Mouse (Mus musculus): ENCODE measurements around the gene Cd68. TPM values are rescaled to one million over a fixed set of nuclear protein-coding genes. Genes with fewer than 3 reads are reported as not detected.
"Not testable (repeated sequence)": the region's sequence is repeated elsewhere in the genome, so short reads cannot be mapped to it uniquely, and the experiment has no call there.

The Cd68 gene
- polyA plus RNA-seq, 1 experiment: 12.1 TPM

- H3K4me3 ChIP-seq (ENCODE audit: insufficient read depth, low read depth, low read length); H3K4me1 ChIP-seq (ENCODE audit: control insufficient read depth, insufficient read depth, insufficient read length, low read length); H3K27ac ChIP-seq (replicated peaks; ENCODE audit: low read depth, low read length): not testable (repeated sequence)
Observed at GRCm38 (mm10) chr11:69703381-69703780, 37.4 kb upstream of the Cd68 start.

GRCm38 (mm10) chr11:69702886-69703285, 36.9 kb upstream of the Cd68 start:
- not testable (repeated sequence) for H3K4me3 ChIP-seq (ENCODE audit: insufficient read depth, low read depth, low read length); H3K4me1 ChIP-seq (ENCODE audit: control insufficient read depth, insufficient read depth, insufficient read length, low read length); H3K27ac ChIP-seq (replicated peaks; ENCODE audit: low read depth, low read length)

- H3K27ac ChIP-seq (replicated peaks; ENCODE audit: low read depth, low read length): no peak overlapping the region
Observed at GRCm38 (mm10) chr11:69699595-69699994, 33.6 kb upstream of the Cd68 start.

GRCm38 (mm10) chr11:69698574-69698973, 32.6 kb upstream of the Cd68 start:
- Histone ChIP-seq H3K27ac (replicated peaks; ENCODE audit: low read depth, low read length) (no peak overlapping the region), H3K4me3 (ENCODE audit: insufficient read depth, low read depth, low read length) (no peak overlapping the region), H3K4me1 (ENCODE audit: control insufficient read depth, insufficient read depth, insufficient read length, low read length) (no peaks in the 10 kb centered on the region)

More at GRCm38 (mm10) chr11:69699595-69699994, 33.6 kb upstream of the Cd68 start:
- Histone ChIP-seq H3K4me1 (ENCODE audit: control insufficient read depth, insufficient read depth, insufficient read length, low read length) (no peaks in the 10 kb centered on the region), H3K4me3 (ENCODE audit: insufficient read depth, low read depth, low read length) (no peak overlapping the region)

GRCm38 (mm10) chr11:69697396-69697795, 31.4 kb upstream of the Cd68 start:
- H3K27ac ChIP-seq (replicated peaks; ENCODE audit: low read depth, low read length): no peak overlapping the region
- no peak overlapping the region for H3K4me3 ChIP-seq (ENCODE audit: insufficient read depth, low read depth, low read length)
- H3K4me1 ChIP-seq (ENCODE audit: control insufficient read depth, insufficient read depth, insufficient read length, low read length): 0 out of 2 replicates have a peak, but pooled peaks cover 3% of the 10 kb centered on the region

- Histone ChIP-seq H3K27ac (replicated peaks; ENCODE audit: low read depth, low read length) (peak within 1 kb of the TSS; percentile 81), H3K4me3 (ENCODE audit: insufficient read depth, low read depth, low read length) (peak within 1 kb of the TSS; percentile 78), H3K4me1 (ENCODE audit: control insufficient read depth, insufficient read depth, insufficient read length, low read length) (0 out of 2 replicates have a peak, but pooled peaks cover 3% of the 10 kb centered on the region)
Observed at GRCm38 (mm10) chr11:69695361-69696181, 29.6 kb upstream of the Cd68 start, which contains the start of the genes Tnfsf12 and Tnfsfm13. Gene Tnfsf12, minus strand, starts transcription at chr11:69695849. Gene Tnfsfm13, minus strand, starts transcription at chr11:69696098.

- Histone ChIP-seq H3K4me1 (ENCODE audit: control insufficient read depth, insufficient read depth, insufficient read length, low read length) (0 out of 2 replicates have a peak, but pooled peaks cover 3% of the 10 kb centered on the region), H3K4me3 (ENCODE audit: insufficient read depth, low read depth, low read length) (peak overlapping the region; percentile 78), H3K27ac (replicated peaks; ENCODE audit: low read depth, low read length) (peak overlapping the region; percentile 81)
Observed at GRCm38 (mm10) chr11:69695046-69695360, 29.1 kb upstream of the Cd68 start.

GRCm38 (mm10) chr11:69693421-69693965, 27.5 kb upstream of the Cd68 start:
- Histone ChIP-seq H3K4me3 (ENCODE audit: insufficient read depth, low read depth, low read length) (no peak overlapping the region), H3K27ac (replicated peaks; ENCODE audit: low read depth, low read length) (peak overlapping the region; percentile 13), H3K4me1 (ENCODE audit: control insufficient read depth, insufficient read depth, insufficient read length, low read length) (0 out of 2 replicates have a peak, but pooled peaks cover 3% of the 10 kb centered on the region)

GRCm38 (mm10) chr11:69692863-69693262, 26.9 kb upstream of the Cd68 start:
- H3K27ac ChIP-seq (replicated peaks; ENCODE audit: low read depth, low read length): peak overlapping the region; percentile 41; the same call in 1 of the 2 replicates

GRCm38 (mm10) chr11:69692196-69692811, 26.4 kb upstream of the Cd68 start:
- H3K4me3 ChIP-seq (ENCODE audit: insufficient read depth, low read depth, low read length): no peak overlapping the region
- 0 out of 2 replicates have a peak, but pooled peaks cover 3% of the 10 kb centered on the region for H3K4me1 ChIP-seq (ENCODE audit: control insufficient read depth, insufficient read depth, insufficient read length, low read length)
- peak overlapping the region; percentile 41 for H3K27ac ChIP-seq (replicated peaks; ENCODE audit: low read depth, low read length)

More at GRCm38 (mm10) chr11:69692863-69693262, 26.9 kb upstream of the Cd68 start:
- 0 out of 2 replicates have a peak, but pooled peaks cover 3% of the 10 kb centered on the region for H3K4me1 ChIP-seq (ENCODE audit: control insufficient read depth, insufficient read depth, insufficient read length, low read length)
- no peak overlapping the region for H3K4me3 ChIP-seq (ENCODE audit: insufficient read depth, low read depth, low read length)

- H3K4me3 ChIP-seq (ENCODE audit: insufficient read depth, low read depth, low read length): no peak overlapping the region
- peak overlapping the region; percentile 67 for H3K27ac ChIP-seq (replicated peaks; ENCODE audit: low read depth, low read length)
- H3K4me1 ChIP-seq (ENCODE audit: control insufficient read depth, insufficient read depth, insufficient read length, low read length): peaks cover 9% of the 10 kb centered on the region
Observed at GRCm38 (mm10) chr11:69689891-69690290, 23.9 kb upstream of the Cd68 start.

- Histone ChIP-seq H3K4me3 (ENCODE audit: insufficient read depth, low read depth, low read length) (no peak overlapping the region), H3K4me1 (ENCODE audit: control insufficient read depth, insufficient read depth, insufficient read length, low read length) (peaks cover 8% of the 10 kb centered on the region), H3K27ac (replicated peaks; ENCODE audit: low read depth, low read length) (no peak overlapping the region; the same call in 1 of the 2 replicates)
Observed at GRCm38 (mm10) chr11:69687061-69687460, 21.1 kb upstream of the Cd68 start.

- peak overlapping the region; percentile 94 for H3K27ac ChIP-seq (replicated peaks; ENCODE audit: low read depth, low read length)
- H3K4me3 ChIP-seq (ENCODE audit: insufficient read depth, low read depth, low read length): no peak overlapping the region
- H3K4me1 ChIP-seq (ENCODE audit: control insufficient read depth, insufficient read depth, insufficient read length, low read length): peaks cover 8% of the 10 kb centered on the region
Observed at GRCm38 (mm10) chr11:69686377-69686776, 20.4 kb upstream of the Cd68 start.

- Histone ChIP-seq H3K4me3 (ENCODE audit: insufficient read depth, low read depth, low read length) (peak within 1 kb of the TSS; percentile 49), H3K27ac (replicated peaks; ENCODE audit: low read depth, low read length) (peak within 1 kb of the TSS; percentile 94), H3K4me1 (ENCODE audit: control insufficient read depth, insufficient read depth, insufficient read length, low read length) (peaks cover 8% of the 10 kb centered on the region)
Observed at GRCm38 (mm10) chr11:69685526-69686148, 19.7 kb upstream of the Cd68 start, which contains the start of gene Tnfsf13. Gene Tnfsf13, minus strand, starts transcription at chr11:69685784.

GRCm38 (mm10) chr11:69684936-69685335, 19.0 kb upstream of the Cd68 start:
- peak overlapping the region; percentile 87 for H3K27ac ChIP-seq (replicated peaks; ENCODE audit: low read depth, low read length)
- peaks cover 8% of the 10 kb centered on the region for H3K4me1 ChIP-seq (ENCODE audit: control insufficient read depth, insufficient read depth, insufficient read length, low read length)

More at GRCm38 (mm10) chr11:69684936-69685335, 19.0 kb upstream of the Cd68 start:
- H3K4me3 ChIP-seq (ENCODE audit: insufficient read depth, low read depth, low read length): peak overlapping the region; percentile 2; the same call in 1 of the 2 replicates
